Mouse (Mus musculus) erythroblast, embryonic 14.5 days (primary cell): Measurements from ENCODE around the gene Banf2. TPM values are rescaled to one million over a fixed set of nuclear protein-coding genes. Genes with fewer than 3 reads are reported as not detected.

Experiments used
- H3K27me3 ChIP-seq: 2 replicates; pipeline ENCODE4 v1.6.1; 2012; ENCODE audit warnings: inconsistent platforms; ENCODE audit not compliant: control insufficient read depth
- H3K36me3 ChIP-seq: 2 replicates; pipeline ENCODE4 v1.6.1; 2012; ENCODE audit warnings: mild to moderate bottlenecking, inconsistent platforms; ENCODE audit not compliant: control insufficient read depth
- H3K4me1 ChIP-seq: 2 replicates; pipeline ENCODE4 v1.6.1; 2012; ENCODE audit warnings: inconsistent platforms; ENCODE audit not compliant: control insufficient read depth
- H3K4me3 ChIP-seq: replicated peaks from 2 replicates; pipeline ENCODE3; 2012; ENCODE audit warnings: moderate library complexity, mild to moderate bottlenecking, inconsistent platforms
- H3K9me3 ChIP-seq: 2 replicates; pipeline ENCODE4 v1.6.1; 2012; ENCODE audit warnings: low read length, inconsistent platforms, mixed read lengths; ENCODE audit not compliant: control insufficient read depth
- GATA1 ChIP-seq: IDR thresholded peaks from 2 replicates; pipeline ENCODE4 v1.6.1; 2012; ENCODE audit warnings: low read length, inconsistent platforms, mixed read lengths
- TAL1 ChIP-seq: IDR thresholded peaks from 3 replicates; pipeline ENCODE4 v1.6.1; 2012; ENCODE audit warnings: low read length, inconsistent platforms, mixed read lengths
- polyA plus RNA-seq: library from polyadenylated mRNA; stranded (reverse); fragments of >175 nt; gene quantifications from 2 replicates; pipeline ENCODE4 v1.2.3, GENCODE M21; 2012

Gene Banf2
- polyA plus RNA-seq, 1 experiment = not detected

DNA sequence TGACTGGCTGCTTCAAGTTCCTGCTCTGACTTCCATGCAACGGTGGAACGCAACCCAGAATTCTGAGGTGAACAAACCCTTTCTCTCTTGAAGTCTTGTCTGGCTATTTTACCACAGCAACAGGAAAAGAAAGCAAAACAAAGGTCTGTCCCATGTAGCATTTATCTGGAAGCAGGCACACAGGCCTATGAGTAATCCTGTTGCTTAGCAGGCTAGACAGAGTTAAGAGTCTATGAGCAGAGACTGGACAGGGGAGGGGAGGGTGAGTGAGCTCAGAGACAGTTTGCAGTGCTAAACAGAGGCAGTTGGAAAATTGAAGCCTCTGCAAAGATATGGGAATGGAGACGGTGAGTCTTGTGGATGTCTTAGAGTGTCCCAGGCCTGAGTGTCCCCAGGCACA lies 75.5 kb downstream of the Banf2 start:
- Histone ChIP-seq H3K4me3 (no peak overlapping the region), H3K36me3 (no peaks in the 10 kb centered on the region), H3K27me3 (peaks cover 3% of the 10 kb centered on the region; the same call in 1 of the 2 replicates), H3K4me1 (no peaks in the 10 kb centered on the region), H3K9me3 (no peaks in the 10 kb centered on the region)
- TF ChIP-seq TAL1 (no peak), GATA1 (no peak)

DNA sequence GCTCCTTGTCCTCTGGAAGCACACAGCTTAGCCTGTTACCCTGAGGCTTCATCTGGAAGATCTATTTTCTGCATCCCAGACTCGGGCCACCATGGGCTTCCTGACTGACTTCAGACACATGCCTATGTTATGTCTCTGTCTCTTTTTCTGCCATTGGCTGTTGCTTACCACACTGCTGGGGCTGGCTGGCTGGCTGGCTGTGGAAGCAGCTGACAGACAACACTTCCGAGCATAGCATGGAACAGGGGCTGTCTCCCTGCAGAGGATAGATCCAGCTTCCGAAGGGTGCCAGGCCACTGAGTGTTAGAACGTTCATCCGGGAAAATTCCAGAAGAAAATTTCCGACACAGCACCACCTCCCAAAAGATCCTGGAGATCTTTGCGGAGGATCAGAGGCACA lies 79.1 kb downstream of the Banf2 start:
- H3K4me1 ChIP-seq = no peaks in the 10 kb centered on the region
- no peaks in the 10 kb centered on the region for H3K27me3 ChIP-seq
- no peaks in the 10 kb centered on the region for H3K36me3 ChIP-seq
- no peaks in the 10 kb centered on the region for H3K9me3 ChIP-seq
- H3K4me3 ChIP-seq = no peak overlapping the region
- TF ChIP-seq GATA1 = no peak
- no peak for TF ChIP-seq TAL1

DNA sequence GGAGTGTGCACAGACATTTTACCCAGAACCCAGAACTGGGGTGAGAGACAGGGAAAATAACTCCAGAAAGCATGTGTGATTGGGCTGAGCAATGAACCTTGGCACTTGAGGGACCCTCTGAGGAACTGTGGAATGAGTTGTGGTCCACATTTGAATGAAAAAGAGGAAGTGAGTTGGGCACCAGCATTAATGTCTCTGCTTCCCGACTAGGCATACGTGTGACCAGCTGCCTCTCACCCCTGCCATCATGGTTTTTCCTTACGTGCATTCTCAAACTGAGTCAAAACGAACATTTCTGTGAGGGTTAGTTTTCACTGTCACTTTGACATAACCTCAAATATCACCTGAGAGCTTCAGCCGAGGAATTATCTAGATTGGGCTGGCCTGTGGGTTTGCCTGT lies 79.8 kb downstream of the Banf2 start:
- Histone ChIP-seq H3K4me3 (no peak overlapping the region), H3K27me3 (no peaks in the 10 kb centered on the region), H3K9me3 (no peaks in the 10 kb centered on the region), H3K36me3 (no peaks in the 10 kb centered on the region), H3K4me1 (no peaks in the 10 kb centered on the region)
- TF ChIP-seq GATA1 (no peak), TAL1 (no peak)

DNA sequence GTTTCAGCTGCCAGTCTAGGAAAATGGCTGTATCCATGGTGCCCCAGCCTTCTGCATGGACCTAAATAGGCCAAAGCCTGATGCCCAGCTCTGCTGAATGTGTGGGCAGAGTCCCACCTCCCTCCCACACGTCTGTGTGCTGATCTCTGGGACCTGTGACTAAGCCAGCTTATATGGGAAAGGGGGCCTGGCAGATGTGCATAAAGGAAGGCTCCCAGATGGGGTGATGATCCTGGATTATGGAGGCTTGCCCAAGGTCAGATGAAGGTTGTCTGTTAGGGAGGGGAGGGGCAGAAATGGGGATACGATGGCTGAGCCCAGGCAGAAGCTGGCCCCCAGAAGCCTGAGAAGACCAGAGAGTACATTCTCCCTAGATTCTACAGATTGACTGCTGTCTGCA lies 85.2 kb downstream of the Banf2 start:
- no peak for TF ChIP-seq TAL1
- TF ChIP-seq GATA1 = no peak
- no peak overlapping the region for H3K4me3 ChIP-seq

DNA sequence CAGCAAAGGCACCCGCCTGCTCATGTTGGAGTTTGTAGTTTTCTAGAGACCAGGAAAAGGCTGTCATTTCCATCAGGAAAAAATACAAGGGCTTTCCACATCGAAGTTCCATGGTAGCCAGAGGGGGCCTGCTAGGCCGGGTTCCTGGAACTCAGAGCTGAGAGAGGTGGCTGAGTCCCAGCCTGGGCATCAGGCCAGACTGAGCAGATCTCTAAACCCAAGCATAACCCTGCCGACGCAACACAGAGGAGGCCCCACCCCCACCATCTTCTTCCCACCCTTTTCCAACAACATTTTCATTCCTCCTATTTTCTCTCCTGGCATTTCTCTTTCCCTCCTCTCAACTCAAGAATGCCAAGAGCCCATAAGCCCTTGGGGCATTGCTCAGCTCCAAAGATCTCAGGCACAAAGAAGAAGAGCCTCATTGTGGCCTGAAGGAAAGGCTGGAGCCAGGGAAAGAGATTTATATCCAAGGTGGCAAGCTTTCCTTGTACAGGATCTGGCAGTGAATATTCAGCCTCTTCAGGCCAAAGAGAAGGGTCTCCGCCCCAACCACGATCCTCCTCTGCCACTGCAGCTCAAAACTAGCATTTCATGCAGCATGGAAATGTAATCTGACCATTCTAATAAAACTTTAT lies 87.4 kb downstream of the Banf2 start:
- TF ChIP-seq TAL1 (no peak), GATA1 (no peak)

More for the DNA sequence above, 85.2 kb downstream of the Banf2 start:
- Histone ChIP-seq H3K4me1 (no peaks in the 10 kb centered on the region), H3K36me3 (no peaks in the 10 kb centered on the region), H3K9me3 (no peaks in the 10 kb centered on the region), H3K27me3 (no peaks in the 10 kb centered on the region)

DNA sequence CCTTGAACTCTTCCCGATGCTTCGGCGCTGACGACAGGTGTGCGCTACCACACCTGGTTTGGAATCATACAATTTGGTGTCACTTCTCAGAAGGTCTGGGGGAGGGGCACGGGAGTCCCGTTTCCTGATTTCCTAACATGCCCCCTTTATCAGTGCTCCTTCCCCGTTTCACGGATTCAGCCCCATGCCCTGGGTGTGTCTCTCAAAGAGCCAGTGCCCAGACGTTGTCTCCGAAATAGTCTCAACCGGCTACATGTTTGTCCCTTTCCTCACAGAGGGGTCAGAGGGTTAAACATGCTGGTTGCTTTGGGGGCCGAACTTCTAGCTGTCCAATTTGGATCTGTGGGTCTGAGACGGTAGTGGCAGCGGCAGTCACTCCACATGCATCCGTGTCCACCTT lies 89.2 kb downstream of the Banf2 start:
- H3K36me3 ChIP-seq = no peaks in the 10 kb centered on the region
- peaks cover 3% of the 10 kb centered on the region; the same call in 1 of the 2 replicates for H3K9me3 ChIP-seq
- no peak overlapping the region for H3K4me3 ChIP-seq
- H3K4me1 ChIP-seq = no peaks in the 10 kb centered on the region
- TF ChIP-seq TAL1 (no peak), GATA1 (no peak)
- H3K27me3 ChIP-seq = no peaks in the 10 kb centered on the region

More for the DNA sequence above, 87.4 kb downstream of the Banf2 start:
- Histone ChIP-seq H3K4me3 (no peak overlapping the region), H3K27me3 (no peaks in the 10 kb centered on the region), H3K36me3 (no peaks in the 10 kb centered on the region), H3K4me1 (no peaks in the 10 kb centered on the region), H3K9me3 (no peaks in the 10 kb centered on the region)

Other genes starting within 250 kb of the Banf2 start
- gene Bfsp1, start 169.9 kb upstream of the Banf2 start, polyA plus RNA-seq = not detected in 2 replicates
- 0.84 and 1.3 TPM in 2 replicates for gene Dstn, start 117.7 kb upstream of the Banf2 start, polyA plus RNA-seq
- gene Rrbp1, start 21.8 kb upstream of the Banf2 start, polyA plus RNA-seq = 4.5 and 4.6 TPM in 2 replicates
- gene Mgme1, start 237.6 kb downstream of the Banf2 start, polyA plus RNA-seq = 0.10 and 0.16 TPM in 2 replicates
- gene Snx5, start 237.8 kb downstream of the Banf2 start, polyA plus RNA-seq = 0.78 and 0.87 TPM in 2 replicates